Mouse (Mus musculus): ENCODE measurements around the gene Hspa12a. TPM values are rescaled to one million over a fixed set of nuclear protein-coding genes. Genes with fewer than 3 reads are reported as not detected.

Gene Hspa12a
- total RNA-seq, 1 experiment from 2014 or later = 0.76 TPM

DNA sequence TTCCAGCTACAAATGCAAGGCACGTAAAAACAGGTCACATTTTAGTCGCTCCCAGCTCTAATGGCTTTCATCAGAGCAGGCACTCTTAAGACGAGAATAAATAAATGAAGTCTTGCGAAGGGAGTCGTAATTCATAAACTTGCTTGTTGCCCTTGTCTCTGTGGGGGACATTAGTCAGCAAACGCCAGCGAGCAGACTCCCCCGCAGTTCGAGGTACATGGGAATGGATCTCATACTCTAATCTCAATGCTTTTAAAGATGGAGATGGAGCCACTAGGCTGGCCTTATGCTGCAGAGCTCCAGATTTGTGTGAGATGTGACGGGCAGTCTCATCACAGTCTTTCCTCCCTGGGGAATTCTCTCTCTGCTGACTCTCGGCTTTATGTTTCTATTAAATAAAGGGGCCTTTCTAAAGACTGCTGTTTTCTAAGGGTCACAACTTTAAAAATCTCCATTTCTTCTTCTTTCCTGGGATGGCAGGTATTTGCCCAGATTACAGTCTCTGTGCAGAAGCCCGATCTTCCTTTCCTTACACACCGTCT lies 109.7 kb downstream of the Hspa12a start:
- ATAC-seq (replicated peaks; ENCODE audit: insufficient number of reproducible peaks, low FRiP score, low TSS enrichment, poor library complexity, severe bottlenecking) = no peak

DNA sequence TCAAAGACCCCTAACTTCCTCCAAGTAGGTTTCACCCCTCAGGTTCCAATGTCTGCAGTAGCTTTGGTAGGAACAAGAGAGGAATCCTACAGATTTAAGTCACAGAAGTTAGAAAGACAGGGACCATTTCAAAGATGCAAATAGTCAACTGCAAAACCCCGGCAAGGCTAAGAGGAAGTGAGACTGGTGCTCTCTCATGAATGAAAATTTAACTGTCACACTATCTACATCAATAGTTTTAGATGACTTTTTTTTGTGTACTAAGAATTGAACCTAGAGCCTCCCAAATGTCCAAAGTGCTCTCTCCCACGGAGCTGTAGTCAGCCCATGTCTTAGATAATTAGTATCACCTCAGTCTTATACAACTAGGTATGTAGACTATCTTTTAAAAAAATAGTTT lies 110.5 kb downstream of the Hspa12a start:
- no peak for ATAC-seq (replicated peaks; ENCODE audit: insufficient number of reproducible peaks, low FRiP score, low TSS enrichment, poor library complexity, severe bottlenecking)

DNA sequence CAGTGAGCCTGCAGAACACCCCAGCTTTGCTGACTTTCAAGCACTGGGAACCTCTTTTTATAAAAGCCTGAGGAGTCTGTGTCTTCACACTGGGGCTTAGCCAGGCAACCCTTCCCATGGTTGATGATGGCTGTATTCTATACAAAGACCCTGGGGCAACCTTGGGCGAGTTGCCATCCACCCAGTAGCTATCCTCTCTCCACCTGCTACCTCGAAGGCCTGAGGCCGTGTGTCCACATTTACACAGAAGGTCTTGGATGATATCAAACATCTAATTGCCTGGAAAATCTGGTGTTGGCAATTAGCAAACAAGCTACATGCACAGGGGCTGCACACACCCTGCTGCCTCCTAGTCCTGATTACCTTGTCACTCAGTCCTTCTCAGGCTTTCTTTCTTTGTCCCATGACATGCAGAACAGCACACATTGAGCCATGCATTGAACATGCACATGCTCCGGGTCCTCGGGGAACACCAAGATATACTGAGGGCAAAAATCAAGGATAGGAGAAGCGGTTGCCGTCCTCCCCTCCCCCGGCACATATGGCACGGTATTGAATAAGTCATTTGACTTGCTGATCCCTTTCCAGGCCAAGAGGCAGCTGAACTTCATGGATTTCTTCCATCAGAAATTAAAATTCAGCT lies 112.1 kb downstream of the Hspa12a start:
- ATAC-seq (replicated peaks; ENCODE audit: insufficient number of reproducible peaks, low FRiP score, low TSS enrichment, poor library complexity, severe bottlenecking) = no peak

DNA sequence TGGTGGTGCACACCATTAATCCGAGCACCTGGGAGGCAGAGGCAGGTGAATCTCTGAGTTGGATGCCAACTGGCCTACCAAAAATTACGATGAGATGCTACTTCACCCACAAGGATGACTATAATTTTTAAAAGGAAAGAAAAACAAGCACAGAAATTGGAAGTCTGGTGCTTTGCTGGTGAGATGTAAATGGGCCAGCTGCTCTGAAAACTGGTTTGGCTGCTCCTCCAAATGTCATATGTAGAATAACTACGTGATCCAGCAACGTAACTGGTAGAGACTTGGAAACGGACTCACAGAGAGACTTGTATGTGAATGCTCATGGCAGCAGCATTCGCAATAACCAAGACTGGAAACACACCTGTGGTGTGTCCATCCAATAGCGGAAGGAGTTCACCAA lies 113.3 kb downstream of the Hspa12a start:
- ATAC-seq (replicated peaks; ENCODE audit: insufficient number of reproducible peaks, low FRiP score, low TSS enrichment, poor library complexity, severe bottlenecking) = no peak

DNA sequence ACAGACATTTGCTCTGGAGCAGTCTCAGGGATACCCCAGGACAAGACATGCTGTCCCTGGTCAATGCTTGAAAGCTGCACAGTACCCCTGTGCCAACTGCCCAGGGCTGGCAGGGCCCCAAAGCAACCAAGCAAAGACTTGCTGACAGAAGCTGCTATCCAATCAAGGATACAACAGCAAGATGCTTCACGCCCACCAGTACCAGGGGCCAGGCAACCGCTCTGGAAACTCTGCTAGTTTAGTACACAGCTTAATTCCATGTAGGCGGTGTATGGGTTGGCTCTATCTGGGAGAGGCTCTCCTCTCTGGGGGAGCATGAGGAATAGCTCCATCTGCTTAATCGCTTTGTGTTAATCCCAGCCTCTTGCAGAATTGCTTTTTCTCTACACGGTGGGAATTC lies 113.9 kb downstream of the Hspa12a start:
- no peak for ATAC-seq (replicated peaks; ENCODE audit: insufficient number of reproducible peaks, low FRiP score, low TSS enrichment, poor library complexity, severe bottlenecking)

DNA sequence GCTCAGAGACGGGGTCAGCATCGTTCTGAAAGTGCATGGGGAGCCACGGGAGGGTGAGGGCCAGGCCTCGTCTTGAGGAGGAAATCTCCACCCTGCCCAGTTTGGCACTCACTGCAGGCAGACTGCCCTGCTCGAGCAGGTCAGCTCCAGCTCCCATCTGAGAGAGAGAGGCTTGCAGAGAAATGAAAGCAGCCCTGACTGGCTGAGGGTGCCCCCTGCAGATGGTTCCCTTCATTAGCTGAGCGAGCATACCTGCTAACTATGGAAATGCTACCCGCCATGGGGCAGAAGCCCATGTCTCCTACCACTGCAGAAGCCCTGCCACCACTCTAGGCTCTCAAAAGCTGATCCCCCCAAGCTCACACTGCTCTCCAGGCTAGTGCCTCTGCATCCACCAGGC lies 115.8 kb downstream of the Hspa12a start:
- ATAC-seq (replicated peaks; ENCODE audit: insufficient number of reproducible peaks, low FRiP score, low TSS enrichment, poor library complexity, severe bottlenecking) = no peak

DNA sequence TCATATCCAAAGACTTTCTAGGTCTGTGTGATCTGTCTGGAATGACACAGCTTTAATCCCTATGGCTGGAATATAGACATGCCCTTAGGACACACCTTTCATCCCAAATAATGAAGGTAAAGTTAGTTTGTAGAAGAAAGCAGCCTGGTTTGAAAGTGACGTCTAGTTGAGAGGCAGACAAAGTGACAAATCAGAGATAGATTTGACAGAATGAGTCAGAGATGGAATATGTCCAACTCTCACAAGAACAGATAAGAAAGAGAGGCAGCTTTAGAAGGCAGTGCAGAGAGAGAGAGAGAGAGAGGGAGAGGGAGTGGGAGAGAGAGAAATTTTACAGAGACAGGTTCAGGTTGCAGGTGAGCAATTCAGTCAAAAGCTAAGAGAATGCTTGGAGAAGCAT lies 119.1 kb downstream of the Hspa12a start:
- no peak for ATAC-seq (replicated peaks; ENCODE audit: insufficient number of reproducible peaks, low FRiP score, low TSS enrichment, poor library complexity, severe bottlenecking)

DNA sequence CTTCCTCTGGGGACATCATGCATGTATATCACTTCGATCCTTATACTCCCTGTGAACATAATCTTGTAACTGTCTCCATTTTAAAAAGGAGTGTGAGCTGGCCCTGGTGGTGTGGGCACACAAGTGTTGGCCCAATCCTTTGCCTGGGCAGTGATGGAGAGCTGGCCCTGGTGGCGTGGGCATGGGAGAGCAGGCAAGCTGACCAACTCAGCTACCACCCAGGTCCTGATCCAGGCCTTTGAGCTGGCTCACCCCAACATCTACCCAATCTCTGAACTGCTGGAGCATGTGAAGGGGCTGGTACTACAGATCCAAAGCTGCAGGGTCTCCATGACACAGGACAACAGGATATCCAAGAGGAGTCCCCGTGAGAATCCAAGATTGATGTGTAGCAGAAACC lies 120.2 kb downstream of the Hspa12a start:
- no peak for ATAC-seq (replicated peaks; ENCODE audit: insufficient number of reproducible peaks, low FRiP score, low TSS enrichment, poor library complexity, severe bottlenecking)

DNA sequence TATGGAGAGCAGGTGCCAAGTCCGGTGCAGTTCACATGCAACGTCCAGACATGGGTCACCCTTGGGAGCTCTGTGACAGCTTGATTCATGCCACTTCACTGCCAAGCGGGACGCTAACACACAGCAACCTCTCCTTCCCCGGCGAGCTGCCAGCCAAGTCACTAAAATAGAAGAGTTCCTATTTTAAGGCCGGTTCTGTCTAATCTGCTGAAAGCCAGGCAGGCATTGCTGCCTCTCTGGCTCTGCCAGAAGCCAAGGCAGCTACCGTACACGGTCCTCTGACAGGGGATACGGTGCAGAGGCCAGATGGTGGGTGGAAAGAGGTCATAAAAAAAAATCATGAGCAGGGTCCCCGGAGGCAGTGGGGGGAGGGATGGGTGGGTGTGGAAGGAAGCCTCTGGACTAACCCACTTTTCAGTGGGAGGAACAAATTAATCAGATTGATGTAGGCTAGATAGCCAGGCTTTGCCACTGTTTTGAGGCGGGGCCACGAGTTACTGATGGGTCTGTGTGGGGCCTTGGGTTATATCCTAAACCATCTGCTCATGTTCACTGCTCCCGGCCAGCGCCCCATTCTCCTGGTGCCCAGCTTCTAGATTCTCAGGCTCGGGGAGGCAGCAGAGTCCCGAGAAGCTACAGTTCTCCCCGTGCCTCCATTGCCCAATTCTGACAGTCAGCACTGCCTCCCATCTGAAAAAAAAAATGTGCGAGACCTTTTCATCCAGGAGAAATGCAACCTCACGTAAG lies 120.8 kb downstream of the Hspa12a start:
- ATAC-seq (replicated peaks; ENCODE audit: insufficient number of reproducible peaks, low FRiP score, low TSS enrichment, poor library complexity, severe bottlenecking) = no peak

DNA sequence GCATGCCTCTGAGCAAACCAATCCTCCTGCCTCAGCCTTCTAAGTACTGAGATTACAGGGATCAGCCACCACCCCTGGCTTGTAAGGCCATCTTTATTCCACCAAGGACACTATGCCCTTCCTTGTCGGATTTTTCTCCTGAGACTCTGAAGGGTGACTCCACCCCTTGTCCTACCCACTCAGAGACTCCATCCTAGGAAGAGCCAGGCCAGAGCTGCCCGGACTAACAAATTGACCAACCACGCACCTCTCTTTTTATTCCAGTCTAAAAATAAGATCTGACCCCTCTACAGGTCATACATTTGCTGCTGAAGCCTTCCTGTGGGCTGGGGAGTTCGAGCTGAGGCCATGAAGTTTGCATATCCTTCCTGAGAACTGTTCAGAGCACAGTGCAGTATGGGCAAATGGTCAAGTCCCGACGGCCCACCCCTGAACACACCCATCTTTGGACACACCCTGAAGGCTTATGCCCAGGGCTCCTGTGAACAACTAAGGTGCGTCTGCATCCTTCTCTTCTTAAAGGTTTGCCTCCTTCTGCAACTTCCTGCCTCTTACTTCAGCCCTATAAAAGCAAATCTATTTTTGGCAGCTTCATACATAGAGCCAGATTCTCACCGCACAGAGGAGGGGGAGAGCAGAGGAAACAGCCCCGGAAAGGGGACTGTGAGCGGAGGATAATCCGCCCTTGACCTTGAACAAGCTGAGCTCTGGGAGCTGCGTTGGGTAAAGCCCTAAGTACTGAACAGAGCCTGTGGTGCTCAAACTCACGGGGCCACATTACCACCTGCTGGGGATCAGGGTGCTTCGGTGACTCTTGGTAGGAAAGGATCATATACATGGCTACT lies 124.7 kb downstream of the Hspa12a start:
- no peak for ATAC-seq (replicated peaks; ENCODE audit: insufficient number of reproducible peaks, low FRiP score, low TSS enrichment, poor library complexity, severe bottlenecking)

DNA sequence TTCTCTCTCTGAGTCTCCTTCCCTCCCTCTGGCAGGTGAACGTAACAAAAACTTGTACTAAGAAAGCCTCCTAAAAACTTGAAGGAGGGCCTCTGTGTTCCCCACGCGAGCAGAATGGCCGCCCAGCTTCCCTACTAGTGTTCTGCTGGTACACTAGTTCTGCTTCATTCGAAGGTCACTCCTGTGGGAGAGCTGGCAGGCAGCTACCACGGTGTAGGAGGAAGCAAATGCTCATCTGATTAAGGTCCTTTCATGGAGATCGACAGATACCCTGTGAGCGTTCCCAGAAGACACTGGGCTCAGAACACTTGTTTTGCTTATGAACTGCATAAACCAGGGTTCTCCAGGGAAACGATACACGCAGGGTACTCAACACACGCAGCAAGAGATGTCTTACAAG lies 126.1 kb downstream of the Hspa12a start:
- ATAC-seq (replicated peaks; ENCODE audit: insufficient number of reproducible peaks, low FRiP score, low TSS enrichment, poor library complexity, severe bottlenecking) = no peak

DNA sequence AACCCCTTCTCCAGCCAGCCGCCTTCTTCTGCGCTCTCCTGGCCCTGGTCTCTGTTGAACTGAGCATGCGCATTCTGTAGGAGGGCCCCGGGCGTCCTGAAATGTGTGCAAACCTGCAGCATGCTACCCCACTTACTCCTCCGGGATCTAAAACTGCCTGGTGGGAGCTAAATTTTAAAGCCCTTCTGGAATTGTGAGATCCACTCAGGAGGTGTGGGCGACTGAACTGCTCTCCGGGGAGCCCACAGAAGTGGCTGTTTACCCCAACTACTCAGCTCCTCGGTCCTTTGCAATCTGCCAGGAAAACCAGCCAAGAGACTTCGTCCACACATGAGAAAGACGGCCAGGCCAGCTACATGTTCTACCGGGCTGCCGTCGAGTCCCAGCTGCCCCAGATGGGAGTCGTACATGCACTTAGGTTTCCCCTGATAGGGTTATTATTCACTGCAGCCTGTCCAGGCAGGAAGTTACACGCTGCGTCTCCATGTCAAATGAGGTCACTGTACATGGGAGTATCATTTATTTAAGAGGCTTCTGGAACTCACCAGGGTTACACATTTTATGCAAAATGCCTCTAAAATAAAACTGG lies 126.9 kb downstream of the Hspa12a start:
- ATAC-seq (replicated peaks; ENCODE audit: insufficient number of reproducible peaks, low FRiP score, low TSS enrichment, poor library complexity, severe bottlenecking) = no peak

DNA sequence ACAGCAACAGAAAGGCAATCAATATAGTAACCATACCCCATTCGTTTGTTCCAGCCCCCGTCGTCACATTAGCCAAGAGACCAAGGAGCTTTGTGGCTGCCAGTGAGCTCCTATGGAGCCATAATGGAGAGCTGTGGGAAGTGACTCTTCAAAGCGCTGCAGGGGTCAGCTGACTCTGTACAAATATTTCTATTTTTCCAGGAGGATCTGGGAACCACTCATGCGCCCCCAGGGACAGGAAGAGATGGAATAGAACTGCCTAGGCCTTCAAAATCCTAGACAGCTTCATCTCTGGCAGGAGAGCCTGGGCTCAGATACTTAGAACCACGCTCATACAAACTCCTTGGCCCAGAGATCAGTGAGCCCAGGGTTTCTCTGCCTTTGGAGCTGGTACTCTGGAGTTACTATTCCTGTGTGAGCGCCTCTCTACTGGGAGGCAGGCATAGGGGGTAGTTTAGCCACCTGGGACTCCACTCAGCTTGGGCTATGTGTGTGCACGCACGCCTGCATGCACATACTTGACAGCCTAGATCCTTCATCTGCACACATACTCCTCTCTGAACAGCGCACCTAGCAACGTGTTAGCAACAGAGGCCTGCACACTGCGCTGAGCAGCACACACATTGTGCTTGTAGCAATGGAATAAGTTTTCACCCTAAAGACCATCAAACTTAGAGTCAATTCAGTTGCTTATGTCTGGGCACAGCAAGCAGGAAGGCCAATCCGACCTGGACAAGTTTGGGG lies 128.1 kb downstream of the Hspa12a start:
- ATAC-seq (replicated peaks; ENCODE audit: insufficient number of reproducible peaks, low FRiP score, low TSS enrichment, poor library complexity, severe bottlenecking) = no peak

DNA sequence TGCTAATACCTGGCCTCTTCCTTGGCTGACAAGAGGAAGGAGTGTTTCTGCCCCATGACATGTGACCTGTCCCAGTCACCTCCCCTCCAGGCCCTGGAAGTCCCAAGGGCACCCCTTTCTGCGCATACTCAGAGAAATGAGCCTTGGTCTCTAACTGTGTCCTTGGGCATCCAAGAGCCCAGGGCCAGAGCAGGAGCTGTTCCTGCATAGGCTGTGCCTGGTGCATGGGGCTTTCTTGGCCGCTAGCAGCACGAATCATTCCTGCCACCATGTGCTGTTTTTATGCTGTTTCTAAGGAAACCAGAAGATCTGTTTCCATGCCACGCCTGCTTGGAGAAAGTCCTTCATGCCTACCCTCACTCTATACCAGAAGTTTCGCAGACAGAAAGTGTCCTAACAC lies 132.9 kb downstream of the Hspa12a start:
- no peak for ATAC-seq (replicated peaks; ENCODE audit: insufficient number of reproducible peaks, low FRiP score, low TSS enrichment, poor library complexity, severe bottlenecking)

DNA sequence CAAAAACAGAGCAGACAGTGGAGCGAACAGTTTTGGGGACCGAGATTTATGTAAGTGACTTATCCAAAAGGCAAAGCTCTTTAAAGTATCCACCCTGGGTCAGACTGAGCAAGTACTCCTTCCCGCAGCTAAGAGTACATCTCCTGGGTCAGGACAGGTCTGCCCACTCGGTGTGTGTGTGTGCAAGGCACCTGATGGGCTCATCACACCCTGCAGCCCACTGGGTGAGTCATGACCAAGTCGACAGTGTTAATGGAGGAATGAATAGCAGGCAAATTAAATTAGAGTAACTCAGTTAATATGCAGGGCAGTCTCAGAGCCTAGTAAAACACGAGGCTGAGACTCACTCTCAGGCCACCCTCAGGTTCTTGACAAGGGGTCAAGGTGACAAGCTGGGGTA lies 134.6 kb downstream of the Hspa12a start:
- ATAC-seq (replicated peaks; ENCODE audit: insufficient number of reproducible peaks, low FRiP score, low TSS enrichment, poor library complexity, severe bottlenecking) = no peak

DNA sequence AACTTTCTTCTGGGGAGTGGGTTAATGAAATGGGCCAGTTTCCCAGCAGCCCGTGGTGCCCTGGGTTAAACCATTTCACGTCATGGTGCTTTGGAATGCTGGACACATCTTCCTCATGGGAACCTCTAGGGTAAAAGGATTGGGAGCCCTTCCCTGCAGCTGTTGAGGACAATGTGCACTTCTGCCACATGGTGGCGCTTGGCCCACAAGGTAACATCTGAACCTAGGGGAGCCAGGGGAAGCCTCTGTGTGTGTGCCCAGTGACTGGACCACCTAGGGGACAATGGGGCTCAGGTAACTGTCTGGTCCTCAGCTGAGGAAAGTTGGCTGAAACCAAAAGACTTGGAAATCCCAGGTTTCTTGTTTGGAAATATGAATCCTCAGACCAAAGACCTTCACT lies 137.1 kb downstream of the Hspa12a start:
- ATAC-seq (replicated peaks; ENCODE audit: insufficient number of reproducible peaks, low FRiP score, low TSS enrichment, poor library complexity, severe bottlenecking) = no peak

DNA sequence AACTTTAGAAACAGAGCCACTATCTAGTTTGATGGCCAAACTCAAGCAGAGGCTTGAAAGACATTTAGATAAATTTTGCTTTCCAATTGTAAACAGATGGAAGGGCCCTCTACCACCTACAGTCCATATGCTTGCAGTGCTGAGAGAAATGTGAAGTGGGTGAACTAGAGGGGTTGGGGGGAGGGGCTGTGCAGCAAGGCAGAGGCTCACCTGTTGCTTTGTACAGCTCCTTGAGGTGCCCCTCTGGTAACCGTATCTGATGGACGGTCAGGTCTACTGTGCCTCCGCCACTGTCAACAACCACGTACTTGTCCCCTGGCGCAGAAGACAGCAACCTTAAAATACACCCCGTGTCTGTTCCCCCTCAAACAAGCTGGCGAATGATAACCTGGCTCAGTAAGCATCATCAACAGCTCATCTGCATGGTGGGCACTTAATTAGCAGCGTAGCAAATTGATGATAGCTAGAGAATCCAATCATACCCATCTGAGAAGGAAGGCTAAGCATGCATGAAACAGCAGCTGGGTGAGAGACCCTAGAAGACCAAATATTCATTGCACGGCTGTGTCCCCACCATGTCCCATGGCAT lies 138.2 kb downstream of the Hspa12a start:
- no peak for ATAC-seq (replicated peaks; ENCODE audit: insufficient number of reproducible peaks, low FRiP score, low TSS enrichment, poor library complexity, severe bottlenecking)

DNA sequence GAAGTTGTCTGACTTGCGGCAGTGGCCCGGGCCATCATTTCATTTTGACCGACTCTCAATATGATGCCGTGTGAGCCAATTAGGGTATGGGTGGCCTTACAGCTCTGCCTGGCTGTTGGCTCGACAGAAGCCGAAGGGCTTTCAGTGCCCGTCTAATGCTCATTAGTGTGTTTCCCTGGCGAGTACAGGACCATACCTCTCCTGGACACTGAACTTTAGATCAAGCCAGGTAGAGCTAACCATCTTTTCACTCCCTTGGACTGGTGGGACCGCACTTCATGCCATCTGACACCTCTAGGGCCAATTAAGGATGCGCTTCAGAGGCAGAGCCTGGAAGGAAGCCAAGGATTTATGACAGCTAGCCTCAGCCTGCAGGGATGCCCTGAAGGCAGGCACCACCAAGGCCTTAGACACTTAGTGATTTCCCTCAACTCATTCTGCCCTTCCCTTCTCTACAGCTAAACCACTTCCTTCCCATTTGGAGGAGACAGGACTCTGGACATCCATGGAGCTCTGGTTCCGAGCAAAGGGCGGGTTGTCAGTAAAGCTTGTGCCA lies 148.3 kb downstream of the Hspa12a start:
- ATAC-seq (replicated peaks; ENCODE audit: insufficient number of reproducible peaks, low FRiP score, low TSS enrichment, poor library complexity, severe bottlenecking) = no peak
